Mouse (Mus musculus) limb, embryonic 11.5 days (tissue): Measurements from ENCODE around the gene Inip. TPM values are rescaled to one million over a fixed set of nuclear protein-coding genes. Genes with fewer than 3 reads are reported as not detected.
A peak's percentile ranks its signal among the peaks of the same experiment; 100 is the strongest.

Source experiments
- ATAC-seq: fragments of 200-750 bp; cut with Nextera tagmentation; 2 replicates; pipeline ENCODE4 v1.8.0; 2017; ENCODE audit warnings: low read depth; ENCODE audit not compliant: insufficient number of reproducible peaks, low FRiP score, low TSS enrichment
- DNase-seq: peaks from one replicate; pipeline ENCODE4 v3.0.0-alpha.2; 2015; ENCODE audit warnings: low spot score
- H3K27ac ChIP-seq: fragments of 300-500 bp; sonication (generic); replicated peaks from 2 replicates; pipeline ENCODE4 v1.5.1; 2014; ENCODE audit warnings: low read depth, mild to moderate bottlenecking, low read length
- H3K27me3 ChIP-seq: fragments of 300-500 bp; sonication (generic); 2 replicates; pipeline ENCODE4 v1.6.1; 2014; ENCODE audit warnings: mild to moderate bottlenecking, low read length, mixed read lengths; ENCODE audit not compliant: control insufficient read depth, insufficient read depth
- H3K36me3 ChIP-seq: fragments of 300-500 bp; sonication (generic); 2 replicates; pipeline ENCODE4 v1.6.1; 2014; ENCODE audit warnings: mild to moderate bottlenecking, low read length, moderate library complexity, mixed read lengths; ENCODE audit not compliant: control insufficient read depth, insufficient read depth
- H3K4me1 ChIP-seq: fragments of 300-500 bp; sonication (generic); 2 replicates; pipeline ENCODE4 v1.6.1; 2014; ENCODE audit warnings: low read length, mixed read lengths; ENCODE audit not compliant: control insufficient read depth, insufficient read depth
- H3K4me2 ChIP-seq: fragments of 300-500 bp; sonication (generic); 2 replicates; pipeline ENCODE4 v1.6.1; 2014; ENCODE audit warnings: low read depth, mild to moderate bottlenecking, moderate library complexity; ENCODE audit not compliant: severe bottlenecking
- H3K4me3 ChIP-seq: fragments of 300-500 bp; sonication (generic); 2 replicates; pipeline ENCODE4 v1.5.1; 2014; ENCODE audit warnings: low read depth, low read length
- H3K9ac ChIP-seq: fragments of 300-500 bp; sonication (generic); 2 replicates; pipeline ENCODE4 v1.6.1; 2014; ENCODE audit warnings: mild to moderate bottlenecking, low read length
- H3K9me3 ChIP-seq: fragments of 300-500 bp; sonication (generic); 2 replicates; pipeline ENCODE4 v1.6.1; 2016; ENCODE audit warnings: low read length; ENCODE audit not compliant: control insufficient read depth
- WGBS: fragments of 180-500 bp; shearing (Covaris S2); extraction: QIAGEN DNeasy Blood & Tissue Kit; methylation state at CpG from one replicate; pipeline ENCODE4 v1.1.7; 2014; 5-methylcytosine and 5-hydroxymethylcytosine counted together
- polyA plus RNA-seq: library from polyadenylated mRNA; unstranded; fragments of >200 nt; fragmentation: Nextera tagmentation; extraction: Ambion mirVana; gene quantifications from 2 replicates; pipeline ENCODE4 v1.2.1, GENCODE M21; 2014

Inip gene
- polyA plus RNA-seq, 1 experiment from 2014 or later = 91.9 TPM

DNA sequence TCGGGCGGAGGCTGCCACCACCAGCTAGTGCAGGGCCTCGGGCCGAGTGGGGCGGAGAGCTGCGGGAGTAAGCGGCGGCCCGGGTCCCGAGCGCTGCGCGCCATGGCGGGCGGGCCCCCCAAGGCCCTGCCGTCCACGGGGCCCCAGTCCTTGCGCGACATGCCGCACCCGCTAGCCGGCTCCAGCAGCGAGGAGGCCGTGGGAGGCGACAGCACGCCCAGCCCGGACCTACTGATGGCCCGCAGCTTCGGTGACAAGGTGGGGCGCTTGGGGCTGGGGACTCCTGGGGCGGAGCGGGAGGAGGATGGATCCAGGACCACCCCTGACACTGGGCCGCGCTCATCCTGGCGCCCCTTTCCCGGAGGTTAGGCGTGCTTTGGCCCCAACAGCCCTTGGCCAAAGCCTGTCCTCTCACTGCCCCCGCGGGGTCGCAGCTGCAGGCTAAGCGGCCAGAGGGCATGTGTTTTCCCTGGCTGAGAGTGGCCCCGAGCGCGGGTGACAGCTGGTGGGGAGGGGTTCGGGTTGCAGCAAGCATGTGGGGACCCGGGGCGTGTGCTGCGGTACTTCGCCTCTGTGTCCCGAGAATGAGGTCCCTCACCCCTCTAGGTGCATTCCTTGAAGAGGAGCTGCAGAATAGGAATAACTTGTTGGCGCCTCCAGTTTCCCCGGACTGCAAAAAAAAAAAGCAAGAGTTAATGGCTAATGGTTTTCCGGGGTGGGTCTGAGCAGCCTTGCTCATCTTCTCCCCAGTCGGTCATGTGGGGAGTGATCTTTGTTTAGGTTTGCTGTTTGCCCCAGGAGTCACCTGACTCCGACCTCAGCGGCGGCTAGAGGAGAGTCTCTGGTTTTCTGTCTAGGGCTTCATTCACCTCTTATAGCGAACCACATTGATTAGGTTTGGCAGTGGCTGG lies 4.8 kb upstream of the Inip start:
- WGBS = 0% methylated on average over 49 of the region's 58 CpGs
- Histone ChIP-seq H3K27ac (0 out of 2 replicates have a peak overlapping the region, but pooled peaks have one; percentile 14), H3K36me3 (no peaks in the 10 kb centered on the region), H3K4me1 (no peaks in the 10 kb centered on the region), H3K9ac (peak overlapping the region; percentile 74), H3K9me3 (no peaks in the 10 kb centered on the region), H3K27me3 (no peaks in the 10 kb centered on the region), H3K4me2 (peak overlapping the region; percentile 99), H3K4me3 (peak overlapping the region; percentile 86)
- ATAC-seq (peak; percentile 63), DNase-seq (peak; percentile 53)

DNA sequence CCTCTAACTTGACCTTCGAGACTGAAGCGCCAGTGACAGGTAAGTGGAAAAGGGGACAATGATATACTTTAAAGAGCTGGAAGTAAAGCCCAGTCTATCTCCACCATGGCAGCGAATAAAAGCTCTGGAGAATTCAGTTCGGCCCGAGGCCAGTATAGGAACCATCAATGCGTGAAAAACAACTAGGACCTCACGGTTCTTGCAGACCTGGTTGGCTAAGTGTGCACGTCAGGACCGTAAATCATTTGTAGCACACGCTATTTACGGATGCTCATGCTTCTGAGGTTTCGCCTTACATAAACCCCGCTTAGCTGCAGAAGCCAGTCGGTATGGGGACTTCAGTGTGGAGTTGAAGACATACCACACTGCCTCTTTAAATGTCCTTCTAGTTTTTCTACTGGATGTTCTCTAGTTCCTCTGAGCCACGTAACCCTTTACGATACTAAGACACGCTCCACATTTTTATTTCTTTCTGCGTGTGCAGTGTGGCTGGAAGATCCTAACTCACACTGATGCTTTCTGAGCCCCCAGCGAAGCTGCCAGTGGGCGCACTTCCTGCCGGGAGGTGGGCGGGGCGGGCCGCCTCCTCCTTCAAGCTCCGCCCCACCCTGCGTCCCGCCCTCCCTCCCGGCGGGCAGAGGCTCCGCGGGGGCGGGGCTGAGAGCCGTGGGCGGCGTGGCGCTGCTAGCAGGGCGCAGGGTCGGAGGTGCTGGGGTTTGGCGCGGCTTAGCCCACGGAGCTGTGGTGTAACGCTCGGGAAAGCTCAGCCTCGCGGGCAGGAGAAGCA lies 4.0 kb upstream of the Inip start, which contains the start of gene Snx30:
Gene Snx30, plus strand, starts transcription at position 660 of the 787 bp plus-strand sequence.
- 3% methylated on average over 36 of the region's 45 CpGs for WGBS
- Histone ChIP-seq H3K9ac (peak within 1 kb of the TSS; percentile 74), H3K27ac (0 out of 2 replicates have a peak within 1 kb of the TSS, but pooled peaks have one; percentile 14), H3K36me3 (no peaks in the 10 kb centered on the region), H3K4me1 (no peaks in the 10 kb centered on the region), H3K9me3 (no peaks in the 10 kb centered on the region), H3K4me3 (peak within 1 kb of the TSS; percentile 86), H3K27me3 (no peaks in the 10 kb centered on the region), H3K4me2 (peak within 1 kb of the TSS; percentile 99)
- DNase-seq = peak; percentile 88
- peak; percentile 95 for ATAC-seq

DNA sequence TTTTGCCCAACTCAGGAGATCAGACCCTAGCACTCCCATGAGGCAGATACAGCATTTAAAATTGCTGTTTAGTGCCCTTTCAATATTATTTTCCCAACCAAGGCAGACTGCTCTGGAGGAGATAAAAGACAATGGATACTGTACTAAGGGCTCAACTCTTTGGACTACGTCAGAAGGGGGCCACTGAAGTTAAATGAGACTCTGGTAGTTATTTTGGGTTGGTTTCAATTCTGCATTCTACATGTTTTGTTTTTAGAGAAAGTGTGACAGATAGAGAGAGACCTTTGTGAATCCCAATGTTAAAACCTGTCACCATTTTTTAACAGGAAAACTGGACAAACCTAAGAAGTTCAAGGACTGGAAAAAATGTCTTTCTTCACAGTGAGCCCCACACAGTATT lies 3.4 kb upstream of the Inip start:
- WGBS = 88% methylated on average over 1 of the region's 1 CpGs
- no peaks in the 10 kb centered on the region for H3K9me3 ChIP-seq
- no peak overlapping the region for H3K9ac ChIP-seq
- no peaks in the 10 kb centered on the region for H3K27me3 ChIP-seq
- DNase-seq (no peak), ATAC-seq (no peak)
- H3K4me1 ChIP-seq = no peaks in the 10 kb centered on the region
- no peak overlapping the region for H3K27ac ChIP-seq
- H3K36me3 ChIP-seq = no peaks in the 10 kb centered on the region
- H3K4me2 ChIP-seq = peak overlapping the region; percentile 99
- H3K4me3 ChIP-seq = no peak overlapping the region

DNA sequence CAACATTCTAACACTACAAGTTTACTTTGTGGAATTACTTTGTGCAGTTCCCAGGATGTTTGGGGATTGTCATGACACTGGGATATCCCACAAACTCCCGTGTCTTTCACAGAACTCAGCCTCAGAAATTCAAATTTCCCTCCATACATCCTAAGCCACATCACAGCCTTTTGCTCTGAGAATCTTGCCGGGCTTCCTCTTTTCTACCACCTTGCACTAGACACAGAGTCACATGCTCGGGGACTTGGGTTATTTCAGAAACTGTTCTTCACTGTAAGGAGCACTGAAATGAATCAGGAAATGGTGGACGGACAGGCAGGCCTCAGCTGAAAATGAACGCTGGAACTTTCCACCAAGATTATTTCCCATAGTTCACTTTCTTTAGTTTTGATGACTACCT lies 2.0 kb upstream of the Inip start:
- no peak overlapping the region for H3K4me3 ChIP-seq
- no peaks in the 10 kb centered on the region for H3K9me3 ChIP-seq
- no peaks in the 10 kb centered on the region for H3K36me3 ChIP-seq
- H3K4me2 ChIP-seq = no peak overlapping the region
- no peaks in the 10 kb centered on the region for H3K4me1 ChIP-seq
- 83% methylated on average over 5 of the region's 5 CpGs for WGBS
- ATAC-seq = no peak
- H3K9ac ChIP-seq = no peak overlapping the region
- no peaks in the 10 kb centered on the region for H3K27me3 ChIP-seq
- H3K27ac ChIP-seq = no peak overlapping the region
- no peak for DNase-seq

DNA sequence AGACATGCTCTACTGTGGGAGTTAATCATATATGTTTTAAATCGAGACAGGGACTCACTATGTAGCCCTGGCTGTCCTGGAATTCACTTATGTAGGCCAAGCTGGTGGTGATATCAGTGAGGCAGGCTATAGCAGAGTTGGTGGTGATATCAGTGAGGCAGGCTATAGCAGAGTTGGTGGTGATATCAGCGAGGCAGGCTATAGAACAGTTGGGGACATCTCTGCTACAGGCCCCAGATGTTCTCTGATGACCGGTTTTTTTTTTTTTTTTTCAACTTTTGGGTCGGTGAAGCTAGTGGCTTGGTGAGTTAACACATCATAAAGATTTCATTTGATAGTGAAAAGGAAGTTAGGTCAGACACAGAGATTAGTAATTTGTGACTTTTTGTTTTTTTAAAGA lies 1.4 kb upstream of the Inip start:
- ATAC-seq = no peak
- 66% methylated on average over 4 of the region's 4 CpGs for WGBS
- no peak for DNase-seq
- H3K27me3 ChIP-seq = no peaks in the 10 kb centered on the region
- no peaks in the 10 kb centered on the region for H3K36me3 ChIP-seq
- H3K27ac ChIP-seq = no peak overlapping the region
- H3K4me1 ChIP-seq = no peaks in the 10 kb centered on the region
- no peaks in the 10 kb centered on the region for H3K9me3 ChIP-seq
- H3K9ac ChIP-seq = no peak overlapping the region
- H3K4me2 ChIP-seq = no peak overlapping the region
- no peak overlapping the region for H3K4me3 ChIP-seq

DNA sequence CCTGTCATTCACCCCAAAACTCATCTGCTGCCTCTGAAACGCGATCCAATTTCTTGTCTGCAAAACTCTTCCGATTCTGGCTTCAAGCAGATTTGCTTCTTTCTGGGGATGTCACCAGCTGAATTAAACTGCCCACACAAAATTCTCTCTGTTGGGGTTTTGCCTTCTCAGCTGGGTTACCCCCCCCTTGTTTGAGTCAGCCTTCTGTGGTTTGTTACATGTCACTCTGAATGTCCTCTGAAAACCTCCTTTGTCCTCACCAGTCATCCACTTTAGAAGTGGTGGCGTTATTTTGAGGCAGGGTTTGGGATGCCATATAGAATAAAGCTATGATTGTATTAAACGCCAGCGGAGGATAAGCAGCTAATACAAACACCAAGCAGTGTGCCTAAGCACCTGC lies 718 bp upstream of the Inip start:
- Histone ChIP-seq H3K9ac (no peak overlapping the region), H3K4me1 (no peaks in the 10 kb centered on the region), H3K36me3 (no peaks in the 10 kb centered on the region), H3K4me2 (no peak overlapping the region), H3K9me3 (no peaks in the 10 kb centered on the region), H3K27me3 (no peaks in the 10 kb centered on the region), H3K27ac (no peak overlapping the region), H3K4me3 (no peak overlapping the region)
- ATAC-seq = no peak
- WGBS = 92% methylated on average over 6 of the region's 6 CpGs
- no peak for DNase-seq

DNA sequence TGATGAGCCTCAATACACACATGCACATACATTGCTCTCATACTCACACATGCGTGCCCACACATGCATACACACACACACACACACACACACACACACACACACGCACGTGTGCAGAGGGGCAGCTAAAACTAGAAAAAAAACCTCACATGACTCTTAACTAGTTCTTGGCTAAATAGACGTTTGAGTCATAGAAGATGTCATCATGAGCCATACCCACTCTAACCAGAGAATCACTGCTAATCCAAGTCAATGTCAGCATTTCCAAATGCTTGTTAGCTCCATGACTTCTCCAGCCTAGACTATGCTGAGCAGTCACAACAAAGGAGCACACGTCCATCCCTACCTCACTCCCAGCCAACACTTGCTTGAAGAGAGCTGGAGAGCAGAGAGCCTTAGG lies 1.2 kb downstream of the Inip start:
- DNase-seq (no peak), ATAC-seq (no peak)
- no peaks in the 10 kb centered on the region for H3K9me3 ChIP-seq
- H3K27ac ChIP-seq = no peak overlapping the region
- no peak overlapping the region for H3K4me2 ChIP-seq
- WGBS = 79% methylated on average over 5 of the region's 5 CpGs
- H3K36me3 ChIP-seq = no peaks in the 10 kb centered on the region
- no peak overlapping the region for H3K9ac ChIP-seq
- no peak overlapping the region for H3K4me3 ChIP-seq
- no peaks in the 10 kb centered on the region for H3K27me3 ChIP-seq
- no peaks in the 10 kb centered on the region for H3K4me1 ChIP-seq

DNA sequence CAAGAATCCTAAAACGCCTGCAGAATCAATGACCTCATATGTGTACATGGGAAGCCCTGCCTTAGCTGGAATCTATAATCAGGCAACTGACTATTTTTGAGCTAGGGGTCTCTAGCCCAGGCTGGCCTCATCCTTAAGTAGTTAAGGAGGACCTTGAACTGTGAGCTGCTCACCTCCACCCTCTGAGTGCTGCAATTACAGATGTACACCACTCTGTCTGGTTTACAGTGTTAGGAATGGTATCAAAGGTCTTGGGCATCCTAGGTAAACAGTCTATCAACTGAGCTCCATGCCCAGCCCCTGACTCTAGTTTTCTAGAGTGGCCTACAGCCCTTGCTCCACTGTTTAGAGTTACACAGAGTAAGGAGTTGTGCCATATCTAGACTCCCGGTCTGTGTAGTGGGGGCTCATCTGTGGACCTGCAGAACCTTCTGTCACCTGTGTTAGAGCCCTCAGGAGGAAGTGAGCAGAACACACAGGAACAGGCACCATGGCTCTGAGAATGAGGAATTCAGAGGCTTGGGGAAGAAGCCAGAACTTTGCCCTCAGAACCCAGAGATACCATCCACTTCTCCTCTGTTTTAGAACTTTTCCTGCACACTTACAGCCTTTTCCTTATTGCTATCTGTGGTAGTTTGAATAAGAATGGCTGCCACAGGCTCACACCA lies 5.5 kb downstream of the Inip start:
- Histone ChIP-seq H3K27me3 (no peaks in the 10 kb centered on the region), H3K36me3 (no peaks in the 10 kb centered on the region), H3K27ac (no peak overlapping the region), H3K9ac (no peak overlapping the region), H3K4me1 (no peaks in the 10 kb centered on the region), H3K4me2 (no peak overlapping the region), H3K9me3 (no peaks in the 10 kb centered on the region), H3K4me3 (no peak overlapping the region)
- ATAC-seq = no peak
- no peak for DNase-seq
- 81% methylated on average over 2 of the region's 2 CpGs for WGBS
